16 mouse cellular contexts compared by ENCODE assay signal in the genomic region with DNA sequence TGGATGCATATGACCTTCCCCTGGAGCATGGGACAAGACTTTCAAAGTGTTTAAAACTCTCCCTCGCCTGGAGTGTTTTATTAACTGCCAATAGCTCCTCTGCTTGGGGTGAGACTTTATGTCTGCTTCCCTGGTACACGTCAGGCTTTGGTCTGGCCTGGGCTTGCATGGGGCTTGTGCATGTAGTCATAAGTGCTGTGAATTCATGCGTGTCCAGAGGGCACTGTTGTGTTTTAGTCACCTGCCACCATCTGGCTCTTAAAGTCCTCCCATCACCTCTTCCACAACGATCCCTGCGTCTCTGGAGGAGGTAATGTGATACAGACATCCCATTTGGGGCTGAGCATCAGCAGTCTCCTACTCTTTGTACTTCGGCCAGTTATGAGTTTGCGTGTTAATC.
"Had no signal": no experiment of that assay in that cellular context is flagged by ENCODE, and none has a peak within 500 bp of the region (broad histone marks: within the 10 kb centered on the region; RNA-seq: fewer than 3 reads in every experiment).

No protein-coding gene starts in this region.

- H3K36me3 ChIP-seq: midbrain, embryonic 10.5 days; midbrain, embryonic 12.5 days; neural tube, embryonic 12.5 days; stomach, embryonic 15.5 days had no signal

- H3K4me1 ChIP-seq: midbrain, embryonic 10.5 days; midbrain, embryonic 12.5 days; neural tube, embryonic 12.5 days; stomach, embryonic 15.5 days had no signal

- H3K9me3 ChIP-seq: midbrain, embryonic 10.5 days; midbrain, embryonic 12.5 days; neural tube, embryonic 12.5 days; stomach, embryonic 15.5 days had no signal

- ATAC-seq: midbrain, embryonic 16.5 days had no signal

- H3K4me3 ChIP-seq: midbrain, embryonic 10.5 days; midbrain, embryonic 12.5 days; myocyte; neural tube, embryonic 12.5 days; stomach, embryonic 15.5 days had no signal

- H3K27ac ChIP-seq: midbrain, embryonic 10.5 days; midbrain, embryonic 12.5 days; neural tube, embryonic 12.5 days; stomach, embryonic 15.5 days; stomach, postnatal 0 days had no signal

- H3K9ac ChIP-seq: lung, embryonic 14.5 days; midbrain, embryonic 12.5 days; neural tube, embryonic 12.5 days; stomach, embryonic 15.5 days had no signal

- DNase-seq: lung, adult 18-20 months; lung, embryonic 14.5 days; lung, postnatal 10 days; lung, postnatal 4 days; midbrain, embryonic 14.5 days; right cerebral cortex, postnatal 14 days; thymus, adult 2 months; thymus, postnatal 25 days; thymus, postnatal 4 days had no signal

- H3K4me2 ChIP-seq: lung, embryonic 14.5 days; midbrain, embryonic 12.5 days; neural tube, embryonic 12.5 days; stomach, embryonic 15.5 days had no signal

- H3K27me3 ChIP-seq: midbrain, embryonic 12.5 days; neural tube, embryonic 12.5 days; stomach, embryonic 15.5 days had no signal
